Mouse (Mus musculus): ENCODE results near the gene Atg16l2. TPM values are rescaled to one million over a fixed set of nuclear protein-coding genes. Genes with fewer than 3 reads are reported as not detected.

The Atg16l2 gene
- total RNA-seq, 2 experiments from 2014 or later: 5.5 to 7.4 TPM

DNA sequence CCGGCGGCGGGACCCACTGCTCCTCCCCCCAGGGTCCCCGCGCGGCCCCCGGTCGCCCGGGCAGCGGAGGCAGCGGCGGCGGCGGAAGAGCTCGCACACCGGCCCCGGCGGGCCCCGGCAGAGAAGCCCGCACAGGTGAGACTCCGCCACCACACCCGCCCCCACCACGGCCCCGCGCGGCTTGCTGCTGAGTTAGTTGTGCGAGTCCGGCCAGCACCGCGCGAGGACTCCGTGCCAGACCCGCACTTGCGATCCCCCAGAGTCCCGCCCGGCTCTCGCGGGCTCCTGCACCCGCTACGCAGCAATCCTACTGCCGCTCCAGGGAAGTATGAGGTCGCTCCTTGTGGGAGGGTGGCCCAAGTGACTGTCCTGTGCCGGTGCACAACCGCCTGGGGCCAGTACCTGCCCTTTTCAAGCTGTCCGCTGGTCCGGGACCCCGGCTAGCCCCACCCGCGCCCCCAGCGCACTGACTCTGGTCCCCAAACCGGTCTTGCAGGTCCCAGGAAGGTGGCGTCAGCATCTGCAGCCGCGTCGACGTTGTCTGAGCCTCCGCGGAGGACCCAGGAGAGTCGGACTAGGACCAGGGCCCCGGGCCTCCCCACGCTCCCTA lies 19.3 kb upstream of the Atg16l2 start:
- DNase-seq: peak in 1 of 2 experiments; percentile 48

GRCm38 (mm10) chr7:101320399-101321217 lies 18.6 kb upstream of the Atg16l2 start:
- DNase-seq: peak in 1 of 2 experiments; percentile 44

- DNase-seq: no peak
These were observed 17.7 kb upstream of the Atg16l2 start for GRCm38 (mm10) chr7:101319796-101320195.

- DNase-seq: no peak
These were observed 16.8 kb upstream of the Atg16l2 start for GRCm38 (mm10) chr7:101318848-101319247.

GRCm38 (mm10) chr7:101317014-101317413 lies 15.0 kb upstream of the Atg16l2 start, which contains the start of gene Stard10:
Gene Stard10, plus strand, starts transcription at chr7:101317086.
- no peak for DNase-seq

DNA sequence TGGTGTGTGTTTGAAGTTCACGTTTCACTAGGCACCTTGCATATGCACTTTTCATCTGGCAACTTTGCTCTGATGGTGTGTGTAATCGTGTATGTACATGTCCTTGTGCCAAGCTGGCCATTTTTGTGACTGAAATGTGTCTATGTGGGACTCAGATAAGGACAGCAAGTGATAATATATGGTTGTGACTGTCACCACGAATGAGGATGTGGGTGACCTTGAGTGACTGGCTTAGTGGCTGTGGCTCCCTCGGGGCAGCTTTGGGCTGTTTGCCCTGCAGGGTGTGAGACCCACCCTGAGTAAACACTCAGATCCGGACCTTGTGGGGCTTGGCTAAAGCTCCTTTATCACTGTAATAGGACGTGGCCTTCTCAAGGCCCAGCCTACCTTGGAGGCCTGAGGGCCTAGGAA lies 14.5 kb upstream of the Atg16l2 start:
- DNase-seq: no peak

- DNase-seq: no peak
These were observed 13.6 kb upstream of the Atg16l2 start for GRCm38 (mm10) chr7:101315699-101316098.

GRCm38 (mm10) chr7:101314396-101314795 lies 12.3 kb upstream of the Atg16l2 start:
- DNase-seq: no peak

- no peak for DNase-seq
These were observed 11.0 kb upstream of the Atg16l2 start for GRCm38 (mm10) chr7:101313033-101313432.

GRCm38 (mm10) chr7:101311061-101311460 lies 9.0 kb upstream of the Atg16l2 start:
- no peak for DNase-seq

GRCm38 (mm10) chr7:101310327-101311028 lies 8.4 kb upstream of the Atg16l2 start:
- DNase-seq: peak; percentile 98

- no peak for DNase-seq
These were observed 7.9 kb upstream of the Atg16l2 start for GRCm38 (mm10) chr7:101309985-101310326.

DNA sequence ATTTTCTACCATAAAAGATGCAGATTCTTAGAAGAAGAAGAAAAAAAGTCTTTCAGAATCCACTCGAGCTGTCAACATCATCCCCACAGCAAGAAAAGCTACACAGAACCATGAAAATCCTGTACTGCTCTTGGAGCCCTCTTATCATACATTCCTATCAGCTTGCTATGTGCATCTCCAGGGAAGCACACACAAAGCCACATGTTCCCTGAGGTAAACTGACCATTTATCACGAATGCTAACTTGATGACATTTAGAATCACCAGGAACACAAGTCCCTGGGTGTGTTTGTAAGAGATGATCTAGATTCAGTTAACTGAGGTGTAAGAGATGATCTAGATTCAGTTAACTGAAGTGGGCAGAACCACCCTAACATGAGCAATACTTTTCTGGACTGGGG lies 4.8 kb upstream of the Atg16l2 start:
- DNase-seq: no peak

DNA sequence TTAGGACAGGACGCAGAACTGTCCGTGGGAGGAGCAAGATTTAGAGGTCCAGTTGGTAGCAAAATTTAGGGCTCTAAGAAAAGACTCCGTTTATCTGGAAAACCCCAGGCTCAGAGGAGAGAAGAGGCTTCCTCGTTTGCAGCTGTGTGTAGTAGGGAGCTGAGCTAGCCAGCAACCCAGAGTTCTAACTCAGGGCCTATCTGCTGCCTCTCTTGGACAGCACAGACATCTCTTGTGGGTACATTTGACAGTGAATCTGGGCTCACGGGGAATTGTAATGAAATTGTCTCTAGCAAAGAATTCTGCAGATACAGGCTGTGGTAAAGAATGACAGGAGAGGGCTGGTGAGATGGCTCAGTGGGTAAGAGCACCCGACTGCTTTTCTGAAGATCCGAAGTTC lies 640 bp upstream of the Atg16l2 start:
- no peak for DNase-seq

DNA sequence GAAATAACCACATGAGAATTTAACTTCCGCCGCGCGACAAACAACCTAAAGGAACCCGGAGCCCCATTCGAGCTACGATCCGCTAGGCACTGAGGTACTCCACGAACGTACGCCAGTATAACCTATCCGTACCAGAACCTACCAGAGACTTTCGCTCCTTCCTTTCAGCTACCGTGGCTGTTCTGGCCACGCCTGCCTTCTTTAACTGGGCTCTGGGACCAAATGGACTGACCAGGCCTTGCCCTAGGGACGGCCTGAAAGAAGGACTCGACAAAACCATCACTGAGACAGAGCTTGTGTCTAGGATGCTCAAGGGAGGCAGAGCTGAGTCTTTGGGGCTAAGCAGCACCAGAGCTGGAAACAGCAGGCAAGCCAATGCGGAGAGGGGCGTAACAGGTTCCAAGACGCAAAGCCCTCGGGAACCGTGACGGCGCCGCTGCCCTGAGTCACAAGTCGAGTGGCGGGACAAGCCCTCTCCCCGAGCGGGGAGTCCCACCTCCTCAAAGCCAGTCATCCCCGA lies 630 bp downstream of the Atg16l2 start:
- DNase-seq: no peak

DNA sequence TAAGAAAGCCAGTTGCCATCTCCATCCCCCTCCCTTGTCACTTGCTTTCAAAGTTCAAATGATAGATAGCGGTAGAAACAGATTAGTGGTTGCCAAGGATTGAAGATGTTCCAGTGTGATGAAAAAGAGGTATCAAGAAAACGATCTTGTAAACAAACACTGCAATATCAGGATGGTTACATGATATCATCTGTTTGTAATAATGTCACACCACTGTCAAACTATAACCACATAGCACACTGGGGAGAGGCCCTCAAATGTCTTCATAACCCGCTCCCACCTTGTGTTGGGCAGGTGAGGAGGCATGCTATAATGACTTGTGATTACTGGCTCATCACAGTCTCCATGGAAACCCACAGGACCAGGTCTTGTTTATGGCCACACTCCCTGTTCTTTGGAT lies 3.7 kb downstream of the Atg16l2 start:
- DNase-seq: no peak

DNA sequence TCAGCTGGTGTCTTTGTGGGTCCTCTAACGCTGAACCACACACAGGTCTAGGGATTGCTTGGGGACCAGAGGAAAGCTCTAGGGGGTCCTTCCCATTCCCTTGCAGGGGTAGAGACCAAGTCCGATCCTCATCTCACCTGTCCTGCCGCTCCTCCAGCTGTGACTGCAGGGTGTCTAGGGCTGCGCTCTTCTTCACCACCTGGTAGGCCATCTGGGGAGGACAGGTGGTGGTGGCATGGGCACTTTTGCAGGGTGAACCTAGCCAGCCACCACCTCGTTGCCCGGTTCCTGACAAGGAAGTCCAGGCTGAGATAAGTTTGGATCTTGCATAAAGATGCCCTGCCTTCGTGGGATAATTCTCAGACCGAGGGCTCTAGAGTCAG lies 5.0 kb downstream of the Atg16l2 start:
- no peak for DNase-seq

DNA sequence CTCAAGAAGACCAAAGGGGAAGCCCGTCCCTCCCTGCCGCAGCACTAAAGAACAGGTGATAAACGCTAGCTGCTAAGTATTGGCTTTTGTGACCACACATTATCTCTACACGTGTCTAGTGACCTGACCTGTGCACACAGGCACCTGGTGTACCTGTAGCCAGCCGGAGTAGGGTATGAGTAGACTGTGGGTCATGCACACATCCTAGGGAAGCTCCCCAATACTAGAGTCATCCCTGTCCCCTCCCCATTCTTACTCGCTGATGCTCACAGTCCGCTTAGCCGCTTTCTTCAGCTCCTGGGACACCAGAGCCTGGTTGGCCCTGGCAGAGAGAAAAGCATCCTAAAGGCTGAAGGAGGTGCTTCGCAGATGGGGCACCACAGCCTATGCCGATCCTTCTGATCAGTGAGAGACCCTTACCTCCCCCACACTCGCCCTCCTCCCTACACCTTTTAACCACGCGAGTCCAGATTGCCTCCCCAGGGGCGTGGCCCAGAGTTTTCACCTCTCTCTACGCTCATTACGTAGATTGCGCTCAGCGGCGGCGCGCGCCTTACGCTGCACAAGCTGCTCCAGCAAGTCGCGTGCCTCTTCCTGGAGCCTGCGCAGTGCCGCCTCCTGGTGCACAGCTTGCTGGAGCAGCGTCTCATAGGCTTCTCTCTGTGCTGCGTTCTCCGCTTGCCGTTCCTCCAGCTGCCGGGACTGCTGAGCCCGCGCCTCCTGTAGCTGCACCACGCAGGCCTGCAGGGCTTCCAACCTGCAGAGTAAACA lies 5.6 kb downstream of the Atg16l2 start:
- peak; percentile 50 to 58 for DNase-seq

- no peak for DNase-seq
These were observed 6.6 kb downstream of the Atg16l2 start for GRCm38 (mm10) chr7:101295438-101295837.

GRCm38 (mm10) chr7:101293611-101294010 lies 8.4 kb downstream of the Atg16l2 start:
- no peak for DNase-seq

GRCm38 (mm10) chr7:101293138-101293537 lies 8.9 kb downstream of the Atg16l2 start:
- DNase-seq: no peak

- no peak for DNase-seq
These were observed 9.4 kb downstream of the Atg16l2 start for GRCm38 (mm10) chr7:101292696-101293095.
